Mouse (Mus musculus) B cell, adult (primary cell): ENCODE results near the gene Sun2. TPM values are rescaled to one million over a fixed set of nuclear protein-coding genes. Genes with fewer than 3 reads are reported as not detected.

Experiments
- total RNA-seq: library from RNA; stranded (reverse); gene quantifications from 4 replicates; pipeline ENCODE4 v1.2.4, GENCODE M21; 2023; ENCODE audit not compliant: inconsistent age

Gene Sun2
- 382 to 466 TPM (median 439 TPM) in 4 replicates for total RNA-seq

GRCm38 (mm10) chr15:79741921-79742705 is at the start of gene Sun2:
Gene Sun2, minus strand, starts transcription at chr15:79742536.

GRCm38 (mm10) chr15:79777749-79778148 is 35.4 kb upstream of the Sun2 start, which contains the start of gene Dnal4:
Gene Dnal4, minus strand, starts transcription at chr15:79777849.

GRCm38 (mm10) chr15:79690426-79691022 is 51.8 kb downstream of the Sun2 start, which contains the start of gene Gtpbp1:
Gene Gtpbp1, plus strand, starts transcription at chr15:79690845.

GRCm38 (mm10) chr15:79687646-79688267 is 54.6 kb downstream of the Sun2 start, which contains the start of gene Josd1:
Gene Josd1, minus strand, starts transcription at chr15:79687919.

Other genes starting within 250 kb of the Sun2 start
- not detected in 4 replicates for gene Kcnj4, start 237.3 kb downstream of the Sun2 start, total RNA-seq
- not detected in 4 replicates for gene Kdelr3, start 226.1 kb downstream of the Sun2 start, total RNA-seq
- 401 to 416 TPM (median 406 TPM) in 4 replicates for gene Ddx17, start 195.8 kb downstream of the Sun2 start, total RNA-seq
- gene Dmc1, start 137.4 kb downstream of the Sun2 start, total RNA-seq = 0.30 to 0.39 TPM in 2 of 4 replicates, not detected in the others
- gene Fam227a, start 83.6 kb downstream of the Sun2 start, total RNA-seq = 2.1 to 2.4 TPM (median 2.3 TPM) in 4 replicates
- gene Cby1, start 83.3 kb downstream of the Sun2 start, total RNA-seq = 6.6 to 9.5 TPM (median 6.8 TPM) in 4 replicates
- gene Tomm22, start 71.7 kb downstream of the Sun2 start, total RNA-seq = 95.1 to 108 TPM (median 104 TPM) in 4 replicates
- gene Josd1, start 54.6 kb downstream of the Sun2 start, total RNA-seq = 24.3 to 26.6 TPM (median 25.1 TPM) in 4 replicates
- 61.4 to 79.2 TPM (median 74.3 TPM) in 4 replicates for gene Gtpbp1, start 51.7 kb downstream of the Sun2 start, total RNA-seq
- gene Dnal4, start 35.3 kb upstream of the Sun2 start, total RNA-seq = 8.2 to 12.4 TPM (median 9.5 TPM) in 4 replicates
- 0.10 to 0.75 TPM (median 0.31 TPM) in 4 replicates for gene Nptxr, start 62.2 kb upstream of the Sun2 start, total RNA-seq
- gene Npcd, start 91.7 kb upstream of the Sun2 start, total RNA-seq = not detected in 4 replicates
- 11.3 to 16.7 TPM (median 14.5 TPM) in 4 replicates for gene Cbx6, start 92.2 kb upstream of the Sun2 start, total RNA-seq
- 346 to 372 TPM (median 358 TPM) in 4 replicates for gene Apobec3, start 149.1 kb upstream of the Sun2 start, total RNA-seq
- 98.3 to 113 TPM (median 110 TPM) in 4 replicates for gene Cbx7, start 228.6 kb upstream of the Sun2 start, total RNA-seq